Mouse (Mus musculus) limb, embryonic 11.5 days (tissue): ENCODE measurements around the gene Prkcb. TPM values are rescaled to one million over a fixed set of nuclear protein-coding genes. Genes with fewer than 3 reads are reported as not detected.

ENCODE experiments used
- ATAC-seq: fragments of 200-750 bp; cut with Nextera tagmentation; 2 replicates; pipeline ENCODE4 v1.8.0; 2017; ENCODE audit warnings: low read depth; ENCODE audit not compliant: insufficient number of reproducible peaks, low FRiP score, low TSS enrichment
- DNase-seq: peaks from one replicate; pipeline ENCODE4 v3.0.0-alpha.2; 2015; ENCODE audit warnings: low spot score
- H3K27ac ChIP-seq: fragments of 300-500 bp; sonication (generic); replicated peaks from 2 replicates; pipeline ENCODE4 v1.5.1; 2014; ENCODE audit warnings: low read depth, mild to moderate bottlenecking, low read length
- H3K27me3 ChIP-seq: fragments of 300-500 bp; sonication (generic); 2 replicates; pipeline ENCODE4 v1.6.1; 2014; ENCODE audit warnings: mild to moderate bottlenecking, low read length, mixed read lengths; ENCODE audit not compliant: control insufficient read depth, insufficient read depth
- H3K36me3 ChIP-seq: fragments of 300-500 bp; sonication (generic); 2 replicates; pipeline ENCODE4 v1.6.1; 2014; ENCODE audit warnings: mild to moderate bottlenecking, low read length, moderate library complexity, mixed read lengths; ENCODE audit not compliant: control insufficient read depth, insufficient read depth
- H3K4me1 ChIP-seq: fragments of 300-500 bp; sonication (generic); 2 replicates; pipeline ENCODE4 v1.6.1; 2014; ENCODE audit warnings: low read length, mixed read lengths; ENCODE audit not compliant: control insufficient read depth, insufficient read depth
- H3K4me2 ChIP-seq: fragments of 300-500 bp; sonication (generic); 2 replicates; pipeline ENCODE4 v1.6.1; 2014; ENCODE audit warnings: low read depth, mild to moderate bottlenecking, moderate library complexity; ENCODE audit not compliant: severe bottlenecking
- H3K4me3 ChIP-seq: fragments of 300-500 bp; sonication (generic); 2 replicates; pipeline ENCODE4 v1.5.1; 2014; ENCODE audit warnings: low read depth, low read length
- H3K9ac ChIP-seq: fragments of 300-500 bp; sonication (generic); 2 replicates; pipeline ENCODE4 v1.6.1; 2014; ENCODE audit warnings: mild to moderate bottlenecking, low read length
- H3K9me3 ChIP-seq: fragments of 300-500 bp; sonication (generic); 2 replicates; pipeline ENCODE4 v1.6.1; 2016; ENCODE audit warnings: low read length; ENCODE audit not compliant: control insufficient read depth
- WGBS: fragments of 180-500 bp; shearing (Covaris S2); extraction: QIAGEN DNeasy Blood & Tissue Kit; methylation state at CpG from one replicate; pipeline ENCODE4 v1.1.7; 2014; 5-methylcytosine and 5-hydroxymethylcytosine counted together
- polyA plus RNA-seq: library from polyadenylated mRNA; unstranded; fragments of >200 nt; fragmentation: Nextera tagmentation; extraction: Ambion mirVana; gene quantifications from 2 replicates; pipeline ENCODE4 v1.2.1, GENCODE M21; 2014

The Prkcb gene
- polyA plus RNA-seq, 1 experiment from 2014 or later = 4.4 TPM

DNA sequence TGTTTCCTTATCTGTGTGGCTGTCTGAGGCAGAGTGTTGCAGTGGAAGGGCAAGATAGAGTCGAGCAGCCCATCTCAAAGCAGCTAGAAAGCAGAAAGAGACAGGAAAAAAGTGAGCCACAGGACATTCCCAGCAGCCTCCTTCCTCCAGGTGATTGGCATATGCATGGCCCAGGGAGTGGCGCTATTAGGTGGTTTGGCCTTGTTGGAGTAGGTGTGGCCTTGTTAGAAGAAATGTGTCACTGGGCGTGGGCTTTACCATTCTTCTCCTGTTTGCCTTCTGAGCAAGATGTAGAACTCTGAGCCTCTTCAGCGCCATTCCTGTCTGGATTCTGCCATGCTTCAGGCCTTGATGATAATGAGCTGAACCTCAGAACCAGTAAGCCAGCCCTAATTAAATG, 325.3 kb downstream of the Prkcb start:
- ATAC-seq (no peak), DNase-seq (no peak)
- Histone ChIP-seq H3K4me3 (no peak overlapping the region), H3K27ac (no peak overlapping the region), H3K36me3 (no peaks in the 10 kb centered on the region), H3K4me1 (no peaks in the 10 kb centered on the region), H3K9ac (no peak overlapping the region), H3K27me3 (no peaks in the 10 kb centered on the region), H3K4me2 (no peak overlapping the region), H3K9me3 (no peaks in the 10 kb centered on the region)
- WGBS = 81% methylated on average over 4 of the region's 4 CpGs

DNA sequence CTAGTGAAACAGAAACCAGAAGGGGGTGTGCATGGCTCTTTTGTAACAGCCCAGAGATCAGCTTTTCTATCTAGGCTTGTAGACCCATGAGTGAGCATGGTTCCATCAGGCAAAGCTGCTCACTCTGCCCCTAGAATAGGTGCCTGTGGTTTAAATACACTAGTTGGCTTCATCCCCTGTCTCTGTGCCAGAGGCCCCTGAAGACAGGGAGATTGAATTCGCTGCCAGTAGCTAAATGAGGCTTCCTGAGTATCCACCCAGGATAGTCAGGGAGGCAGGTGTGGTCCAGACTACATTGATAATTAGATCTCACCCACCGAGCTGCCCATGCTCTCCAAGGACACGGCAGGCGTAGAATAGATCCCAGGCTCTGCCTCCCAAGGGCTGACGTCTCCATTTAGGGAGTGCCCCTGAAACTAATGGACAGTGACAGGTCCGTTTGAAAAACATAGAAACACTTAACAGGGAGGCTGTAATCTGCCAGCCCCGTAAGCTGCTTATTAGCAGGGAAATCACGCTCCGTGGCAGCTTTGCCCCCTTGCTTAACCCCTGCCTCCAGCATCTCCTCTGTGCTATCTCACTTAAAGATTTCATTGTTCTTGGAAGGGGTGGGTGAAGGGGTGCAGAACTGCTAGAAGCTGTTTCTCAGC, 333.7 kb downstream of the Prkcb start:
- ATAC-seq = no peak

GRCm38 (mm10) chr7:122623753-122624152, 335.2 kb downstream of the Prkcb start:
- Histone ChIP-seq H3K4me2 (no peak overlapping the region), H3K9me3 (no peaks in the 10 kb centered on the region), H3K4me3 (no peak overlapping the region), H3K4me1 (no peaks in the 10 kb centered on the region), H3K36me3 (no peaks in the 10 kb centered on the region), H3K27me3 (no peaks in the 10 kb centered on the region), H3K27ac (no peak overlapping the region), H3K9ac (no peak overlapping the region)
- 69% methylated on average over 1 of the region's 1 CpGs for WGBS
- DNase-seq = no peak
- no peak for ATAC-seq

More for the DNA sequence above, 333.7 kb downstream of the Prkcb start:
- Histone ChIP-seq H3K36me3 (no peaks in the 10 kb centered on the region), H3K9ac (no peak overlapping the region), H3K27ac (no peak overlapping the region), H3K4me1 (no peaks in the 10 kb centered on the region), H3K4me2 (no peak overlapping the region), H3K4me3 (no peak overlapping the region), H3K9me3 (no peaks in the 10 kb centered on the region), H3K27me3 (no peaks in the 10 kb centered on the region)
- 64% methylated on average over 9 of the region's 9 CpGs for WGBS
- DNase-seq = no peak

- no peak overlapping the region for H3K4me3 ChIP-seq
- no peaks in the 10 kb centered on the region for H3K4me1 ChIP-seq
- no peaks in the 10 kb centered on the region for H3K27me3 ChIP-seq
- no peak for DNase-seq
- 95% methylated on average over 5 of the region's 5 CpGs for WGBS
- H3K4me2 ChIP-seq = no peak overlapping the region
- ATAC-seq = no peak
- no peak overlapping the region for H3K27ac ChIP-seq
- no peaks in the 10 kb centered on the region for H3K9me3 ChIP-seq
- no peak overlapping the region for H3K9ac ChIP-seq
- H3K36me3 ChIP-seq = no peaks in the 10 kb centered on the region
Measured at GRCm38 (mm10) chr7:122628050-122628449, 339.5 kb downstream of the Prkcb start.

- H3K4me3 ChIP-seq = no peak overlapping the region
- no peak overlapping the region for H3K9ac ChIP-seq
- no peak overlapping the region for H3K27ac ChIP-seq
- ATAC-seq (no peak), DNase-seq (no peak)
- H3K4me1 ChIP-seq = no peaks in the 10 kb centered on the region
- H3K4me2 ChIP-seq = no peak overlapping the region
- H3K9me3 ChIP-seq = no peaks in the 10 kb centered on the region
- no peaks in the 10 kb centered on the region for H3K36me3 ChIP-seq
- 90% methylated on average over 2 of the region's 2 CpGs for WGBS
- no peaks in the 10 kb centered on the region for H3K27me3 ChIP-seq
Measured at GRCm38 (mm10) chr7:122630386-122630785, 341.8 kb downstream of the Prkcb start.

- Histone ChIP-seq H3K9ac (no peak overlapping the region), H3K4me1 (no peaks in the 10 kb centered on the region), H3K9me3 (no peaks in the 10 kb centered on the region), H3K36me3 (no peaks in the 10 kb centered on the region), H3K27me3 (no peaks in the 10 kb centered on the region), H3K4me2 (no peak overlapping the region), H3K27ac (no peak overlapping the region), H3K4me3 (no peak overlapping the region)
- DNase-seq (no peak), ATAC-seq (no peak)
- WGBS = 71% methylated on average over 3 of the region's 3 CpGs
Measured at GRCm38 (mm10) chr7:122631151-122631550, 342.6 kb downstream of the Prkcb start.

GRCm38 (mm10) chr7:122632946-122633345, 344.4 kb downstream of the Prkcb start:
- no peaks in the 10 kb centered on the region for H3K27me3 ChIP-seq
- no peak overlapping the region for H3K9ac ChIP-seq
- H3K9me3 ChIP-seq = no peaks in the 10 kb centered on the region
- H3K4me2 ChIP-seq = no peak overlapping the region
- H3K4me1 ChIP-seq = no peaks in the 10 kb centered on the region
- no peak for DNase-seq
- H3K4me3 ChIP-seq = no peak overlapping the region
- H3K27ac ChIP-seq = no peak overlapping the region
- ATAC-seq = no peak
- WGBS = 81% methylated on average over 5 of the region's 5 CpGs
- H3K36me3 ChIP-seq = no peaks in the 10 kb centered on the region

- no peak overlapping the region for H3K4me2 ChIP-seq
Measured at GRCm38 (mm10) chr7:122633463-122633862, 344.9 kb downstream of the Prkcb start.

DNA sequence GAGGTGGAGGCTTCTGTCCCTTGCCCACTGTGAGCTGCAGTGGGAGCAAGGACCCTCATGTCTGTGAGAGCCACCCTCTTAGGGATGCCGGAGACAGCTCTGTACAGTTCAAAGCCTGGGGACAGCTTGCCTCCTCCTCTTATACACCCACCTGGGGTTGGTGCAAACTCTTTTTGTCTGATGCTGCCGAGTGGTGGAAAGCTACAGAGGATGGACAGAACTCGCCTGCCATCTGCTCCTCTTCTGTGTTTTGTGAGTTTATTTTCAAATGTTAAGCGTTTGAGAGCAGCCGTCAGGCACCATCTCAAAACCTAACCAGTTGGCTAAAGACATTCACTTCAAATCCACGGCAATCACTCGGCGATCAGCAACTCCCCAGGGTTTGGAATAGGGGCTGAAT, 355.1 kb downstream of the Prkcb start:
- DNase-seq (no peak), ATAC-seq (no peak)
- H3K27me3 ChIP-seq = no peaks in the 10 kb centered on the region
- no peak overlapping the region for H3K4me3 ChIP-seq
- H3K9ac ChIP-seq = no peak overlapping the region
- H3K9me3 ChIP-seq = no peaks in the 10 kb centered on the region
- no peak overlapping the region for H3K27ac ChIP-seq
- H3K4me1 ChIP-seq = no peaks in the 10 kb centered on the region
- no peak overlapping the region for H3K4me2 ChIP-seq
- H3K36me3 ChIP-seq = no peaks in the 10 kb centered on the region
- 91% methylated on average over 8 of the region's 8 CpGs for WGBS

More at GRCm38 (mm10) chr7:122633463-122633862, 344.9 kb downstream of the Prkcb start:
- 87% methylated on average over 5 of the region's 5 CpGs for WGBS
- H3K27ac ChIP-seq = no peak overlapping the region
- no peak overlapping the region for H3K9ac ChIP-seq
- no peaks in the 10 kb centered on the region for H3K27me3 ChIP-seq
- no peak overlapping the region for H3K4me3 ChIP-seq
- no peaks in the 10 kb centered on the region for H3K9me3 ChIP-seq
- DNase-seq (no peak), ATAC-seq (no peak)
- no peaks in the 10 kb centered on the region for H3K36me3 ChIP-seq
- H3K4me1 ChIP-seq = no peaks in the 10 kb centered on the region
